Mouse (Mus musculus) midbrain, embryonic 11.5 days (tissue): Measurements from ENCODE around the gene Fbxw13. TPM values are rescaled to one million over a fixed set of nuclear protein-coding genes. Genes with fewer than 3 reads are reported as not detected.
"Not testable (repeated sequence)": the region's sequence is repeated elsewhere in the genome, so short reads cannot be mapped to it uniquely, and the experiment has no call there.

Source experiments
- ATAC-seq: fragments of 200-750 bp; cut with Nextera tagmentation; 2 replicates; pipeline ENCODE4 v1.8.0; 2017; ENCODE audit warnings: moderate TSS enrichment, moderate library complexity; ENCODE audit not compliant: low FRiP score
- DNase-seq: peaks from one replicate; pipeline ENCODE4 v3.0.0; 2015; ENCODE audit warnings: low spot score; ENCODE audit errors: missing footprints
- H3K27ac ChIP-seq: fragments of 300-500 bp; sonication (generic); 2 replicates; pipeline ENCODE4 v1.5.1; 2014; ENCODE audit warnings: low read depth, low read length
- H3K27me3 ChIP-seq: fragments of 300-500 bp; sonication (generic); 2 replicates; pipeline ENCODE4 v1.6.1; 2014; ENCODE audit warnings: mild to moderate bottlenecking, low read length, moderate library complexity, mixed read lengths; ENCODE audit not compliant: control insufficient read depth, insufficient read depth
- H3K36me3 ChIP-seq: fragments of 300-500 bp; sonication (generic); 2 replicates; pipeline ENCODE4 v1.6.1; 2014; ENCODE audit warnings: mild to moderate bottlenecking, low read length, moderate library complexity, mixed read lengths; ENCODE audit not compliant: control insufficient read depth, insufficient read depth
- H3K4me1 ChIP-seq: fragments of 300-500 bp; sonication (generic); 2 replicates; pipeline ENCODE4 v1.6.1; 2014; ENCODE audit warnings: low read length; ENCODE audit not compliant: control insufficient read depth, insufficient read depth
- H3K4me2 ChIP-seq: fragments of 300-500 bp; sonication (generic); 2 replicates; pipeline ENCODE4 v1.6.1; 2014; ENCODE audit warnings: mild to moderate bottlenecking, moderate library complexity
- H3K4me3 ChIP-seq: fragments of 300-500 bp; sonication (generic); 2 replicates; pipeline ENCODE4 v1.5.1; 2014; ENCODE audit warnings: low read depth, low read length
- H3K9ac ChIP-seq: fragments of 300-500 bp; sonication (generic); 2 replicates; pipeline ENCODE4 v1.6.1; 2014; ENCODE audit warnings: low read length
- H3K9me3 ChIP-seq: fragments of 300-500 bp; sonication (generic); 2 replicates; pipeline ENCODE4 v1.6.1; 2016; ENCODE audit warnings: low read length; ENCODE audit not compliant: control insufficient read depth
- WGBS: fragments of 180-500 bp; shearing (Covaris S2); extraction: QIAGEN DNeasy Blood & Tissue Kit; methylation state at CpG from one replicate; pipeline ENCODE4 v1.1.7; 2014; 5-methylcytosine and 5-hydroxymethylcytosine counted together
- polyA plus RNA-seq: library from polyadenylated mRNA; unstranded; fragments of >200 nt; fragmentation: Nextera tagmentation; extraction: Ambion mirVana; gene quantifications from 2 replicates; pipeline ENCODE4 v1.2.1, GENCODE M21; 2014

Gene Fbxw13
- not detected in 2 replicates for polyA plus RNA-seq

DNA sequence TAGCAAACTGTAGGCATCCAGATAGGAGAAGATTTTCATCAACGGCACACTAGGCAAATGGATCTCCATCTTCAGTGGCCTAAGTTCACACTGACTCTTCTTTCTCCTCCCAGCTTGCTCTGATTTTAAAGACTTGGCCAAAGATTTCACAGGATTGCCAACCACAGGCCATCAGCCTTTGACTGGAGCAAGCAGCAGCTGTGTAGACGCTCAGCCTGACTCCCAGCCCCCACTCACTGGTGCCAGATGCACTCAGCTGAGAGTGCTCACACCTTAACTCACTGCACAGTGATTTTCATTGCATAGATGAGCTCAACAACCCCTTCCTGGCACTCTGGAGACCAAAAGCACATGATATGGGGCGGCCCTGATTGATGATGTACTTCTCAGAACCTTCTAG, at the start of gene Fbxw13:
Fbxw13 (minus strand) TSS at position 101 of the 400 bp plus-strand sequence.
- H3K27me3 ChIP-seq, H3K4me1 ChIP-seq, H3K27ac ChIP-seq, ATAC-seq, H3K36me3 ChIP-seq, H3K4me2 ChIP-seq, H3K9ac ChIP-seq, H3K4me3 ChIP-seq, H3K9me3 ChIP-seq, DNase-seq: not testable (repeated sequence)
- WGBS: 80% methylated on average over 3 of the region's 3 CpGs

DNA sequence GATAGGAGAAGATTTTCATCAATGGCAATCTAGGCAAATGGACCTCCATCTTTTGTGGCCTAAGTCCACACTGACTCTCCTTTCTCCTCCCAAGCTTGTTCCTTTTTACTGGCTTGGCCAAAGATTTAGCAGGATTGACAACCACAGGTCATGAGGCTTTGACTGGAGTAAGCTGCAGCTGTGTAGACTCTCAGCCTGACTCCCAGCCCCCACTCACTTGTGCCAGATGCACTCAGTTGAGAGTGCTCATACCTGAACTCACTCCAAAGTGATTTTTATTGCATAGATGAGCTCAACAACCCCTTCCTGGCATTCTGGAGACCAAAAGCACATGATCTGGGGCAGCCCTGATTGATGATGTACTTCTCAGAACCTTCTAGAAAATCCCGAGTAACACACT, 38.9 kb upstream of the Fbxw13 start, which contains the start of gene Fbxw20:
Fbxw20 (minus strand) TSS at position 101 of the 400 bp plus-strand sequence.
- Histone ChIP-seq H3K4me1 (no peaks in the 10 kb centered on the region), H3K4me3 (no peak within 1 kb of the TSS), H3K36me3 (no peaks in the 10 kb centered on the region), H3K27me3 (no peaks in the 10 kb centered on the region), H3K4me2 (no peak within 1 kb of the TSS), H3K27ac (no peak within 1 kb of the TSS), H3K9me3 (no peaks in the 10 kb centered on the region), H3K9ac (no peak within 1 kb of the TSS)
- no peak for ATAC-seq
- 100% methylated on average over 1 of the region's 1 CpGs for whole genome bisulfite sequencing
- no peak for DNase-seq

GRCm38 (mm10) chr9:109218449-109218848, 22.7 kb upstream of the Fbxw13 start:
- DNase-seq (no peak), ATAC-seq (no peak)
- H3K9me3 ChIP-seq: no peaks in the 10 kb centered on the region
- H3K4me3 ChIP-seq: no peak overlapping the region
- H3K27ac ChIP-seq: no peak overlapping the region
- no peak overlapping the region for H3K4me2 ChIP-seq
- H3K4me1 ChIP-seq: no peaks in the 10 kb centered on the region
- no peak overlapping the region for H3K9ac ChIP-seq
- H3K36me3 ChIP-seq: no peaks in the 10 kb centered on the region
- H3K27me3 ChIP-seq: no peaks in the 10 kb centered on the region
- 70% methylated on average over 6 of the region's 6 CpGs for WGBS

DNA sequence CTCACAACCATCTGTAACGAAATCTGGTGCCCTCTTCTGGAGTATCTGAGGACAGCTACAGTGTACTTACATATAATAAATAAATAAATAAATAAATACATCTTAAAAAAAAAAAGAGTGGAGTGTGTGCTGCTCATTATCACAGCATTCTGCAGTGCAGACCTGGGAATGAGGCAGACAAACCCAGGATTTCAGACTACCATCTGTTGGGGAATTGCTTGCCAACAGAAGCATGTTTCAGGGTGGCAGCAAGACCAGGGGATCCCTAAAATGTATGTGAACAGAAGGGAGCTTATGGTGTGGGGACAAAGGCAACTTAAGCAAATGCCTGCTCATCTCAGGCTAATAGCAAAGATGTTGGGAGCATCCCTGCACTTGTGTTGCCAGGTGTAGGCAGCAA, 5.6 kb upstream of the Fbxw13 start:
- not testable (repeated sequence) for H3K9ac ChIP-seq, ATAC-seq, H3K4me2 ChIP-seq, H3K4me3 ChIP-seq, H3K27me3 ChIP-seq, H3K27ac ChIP-seq, H3K9me3 ChIP-seq, H3K4me1 ChIP-seq, H3K36me3 ChIP-seq, DNase-seq
- 40% methylated on average over 1 of the region's 1 CpGs for WGBS

GRCm38 (mm10) chr9:109200349-109200748, 4.6 kb upstream of the Fbxw13 start:
- Histone ChIP-seq H3K4me2 (no peak overlapping the region), H3K9me3 (no peaks in the 10 kb centered on the region), H3K4me3 (no peak overlapping the region), H3K4me1 (no peaks in the 10 kb centered on the region), H3K9ac (no peak overlapping the region), H3K36me3 (no peaks in the 10 kb centered on the region), H3K27ac (no peak overlapping the region), H3K27me3 (no peaks in the 10 kb centered on the region)
- no peak for ATAC-seq
- DNase-seq: no peak
- WGBS: 95% methylated on average over 1 of the region's 1 CpGs

DNA sequence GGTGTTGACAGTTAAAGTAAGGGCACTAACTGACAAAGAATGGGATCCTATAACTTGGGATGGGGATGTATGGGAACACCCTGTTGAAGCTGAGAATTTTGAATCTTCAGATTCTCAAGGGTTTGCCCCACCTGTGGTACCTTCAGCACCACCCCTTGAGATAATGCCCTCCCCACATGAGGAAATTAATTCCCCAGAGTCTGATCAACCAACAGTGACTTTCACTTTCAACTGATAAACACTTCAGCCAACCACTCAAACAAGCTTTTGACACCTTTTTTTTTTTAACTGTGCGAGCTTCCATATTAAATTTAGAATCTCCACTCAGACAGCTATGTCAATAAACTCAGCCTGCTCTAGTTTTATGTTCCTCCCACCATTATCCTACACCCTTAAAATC, 3.6 kb upstream of the Fbxw13 start:
- Histone ChIP-seq H3K4me2 (no peak overlapping the region), H3K36me3 (no peaks in the 10 kb centered on the region), H3K9ac (no peak overlapping the region), H3K27me3 (no peaks in the 10 kb centered on the region), H3K27ac (no peak overlapping the region), H3K4me1 (no peaks in the 10 kb centered on the region), H3K4me3 (no peak overlapping the region), H3K9me3 (no peaks in the 10 kb centered on the region)
- WGBS: 77% methylated on average over 1 of the region's 1 CpGs
- ATAC-seq (no peak), DNase-seq (no peak)

GRCm38 (mm10) chr9:109177208-109177607, 18.6 kb downstream of the Fbxw13 start:
- H3K27ac ChIP-seq: no peak overlapping the region
- H3K27me3 ChIP-seq: no peaks in the 10 kb centered on the region
- H3K4me1 ChIP-seq: no peaks in the 10 kb centered on the region
- H3K4me2 ChIP-seq: no peak overlapping the region
- DNase-seq: no peak
- no peak for ATAC-seq
- no peaks in the 10 kb centered on the region for H3K9me3 ChIP-seq
- no peak overlapping the region for H3K9ac ChIP-seq
- no peak overlapping the region for H3K4me3 ChIP-seq
- whole genome bisulfite sequencing: 81% methylated on average over 1 of the region's 1 CpGs
- H3K36me3 ChIP-seq: no peaks in the 10 kb centered on the region

DNA sequence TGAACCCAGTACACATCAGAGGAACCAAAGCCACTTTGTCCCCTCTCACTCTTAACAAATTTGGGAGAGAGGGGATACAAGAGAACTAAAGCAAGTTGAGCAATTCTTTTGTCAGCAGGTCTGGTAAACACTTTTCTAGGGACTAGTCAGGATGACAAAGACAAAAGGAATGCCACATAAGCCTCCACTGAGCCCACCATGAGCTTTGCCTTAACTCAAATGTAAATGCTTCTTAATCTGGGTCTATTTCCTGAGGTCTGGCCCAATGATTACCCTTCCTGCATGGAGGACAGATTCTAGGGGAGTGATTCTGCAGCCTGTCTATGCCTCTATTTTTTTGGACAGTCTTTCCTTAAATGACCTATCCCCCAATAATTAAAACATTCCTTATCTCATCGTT, 19.5 kb downstream of the Fbxw13 start:
- no peaks in the 10 kb centered on the region for H3K27me3 ChIP-seq
- DNase-seq (no peak), ATAC-seq (no peak)
- no peaks in the 10 kb centered on the region for H3K36me3 ChIP-seq
- no peak overlapping the region for H3K9ac ChIP-seq
- H3K9me3 ChIP-seq: no peaks in the 10 kb centered on the region
- no peak overlapping the region for H3K4me3 ChIP-seq
- H3K4me1 ChIP-seq: no peaks in the 10 kb centered on the region
- WGBS: 84% methylated on average over 1 of the region's 1 CpGs
- H3K4me2 ChIP-seq: no peak overlapping the region
- H3K27ac ChIP-seq: no peak overlapping the region

DNA sequence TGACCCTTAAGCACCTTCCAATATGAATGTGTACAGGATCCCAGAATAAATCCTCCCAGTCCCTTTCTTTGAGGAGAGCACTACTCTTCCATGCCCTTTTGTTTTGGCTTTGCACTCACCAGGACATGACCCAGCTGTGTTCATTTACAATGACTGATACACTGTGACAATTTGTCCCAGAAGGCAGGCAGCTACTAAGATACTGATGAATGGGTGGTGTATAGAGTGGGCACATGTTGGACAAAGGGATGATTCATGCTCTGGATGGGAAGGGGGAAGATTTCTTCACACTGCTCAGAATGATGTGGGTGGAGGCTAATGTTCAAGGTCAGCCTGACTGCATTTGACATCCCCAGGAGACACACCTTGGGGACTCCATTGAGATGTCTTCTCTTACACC, 28.5 kb downstream of the Fbxw13 start:
- no peaks in the 10 kb centered on the region for H3K36me3 ChIP-seq
- H3K4me2 ChIP-seq: no peak overlapping the region
- DNase-seq (no peak), ATAC-seq (no peak)
- H3K27ac ChIP-seq: no peak overlapping the region
- no peaks in the 10 kb centered on the region for H3K4me1 ChIP-seq
- no peaks in the 10 kb centered on the region; the same call in 1 of the 2 replicates for H3K9me3 ChIP-seq
- H3K4me3 ChIP-seq: no peak overlapping the region
- H3K9ac ChIP-seq: no peak overlapping the region
- H3K27me3 ChIP-seq: no peaks in the 10 kb centered on the region

DNA sequence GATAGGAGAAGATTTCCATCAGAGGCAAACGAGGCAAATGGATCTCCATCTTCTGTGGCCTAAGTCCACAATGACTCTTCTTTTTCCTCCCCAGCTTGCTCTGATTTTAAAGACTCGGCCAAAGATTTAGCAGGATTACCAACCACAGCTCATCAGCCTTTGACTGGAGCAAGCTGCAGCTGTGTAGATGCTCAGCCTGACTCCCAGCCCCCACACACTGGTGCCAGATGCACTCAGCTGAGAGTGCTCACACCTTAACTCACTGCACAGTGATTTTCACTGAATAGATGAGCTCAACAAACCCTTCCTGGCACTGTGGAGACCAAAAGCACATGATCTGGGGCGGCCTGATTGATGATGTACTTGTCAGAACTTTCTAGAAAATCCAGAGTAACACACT, 33.8 kb downstream of the Fbxw13 start, which contains the start of gene Fbxw21:
Fbxw21 (minus strand) TSS at position 101 of the 400 bp plus-strand sequence.
- DNase-seq (no peak), ATAC-seq (no peak)
- WGBS: 65% methylated on average over 3 of the region's 3 CpGs
- no peak within 1 kb of the TSS for H3K27ac ChIP-seq
- no peak within 1 kb of the TSS for H3K4me3 ChIP-seq
- H3K4me2 ChIP-seq: no peak within 1 kb of the TSS
- H3K27me3 ChIP-seq: no peaks in the 10 kb centered on the region
- no peaks in the 10 kb centered on the region for H3K36me3 ChIP-seq
- no peak within 1 kb of the TSS for H3K9ac ChIP-seq
- no peaks in the 10 kb centered on the region for H3K4me1 ChIP-seq
- H3K9me3 ChIP-seq: no peaks in the 10 kb centered on the region
